Mouse (Mus musculus): ENCODE data around the gene Slc17a4.

GRCm38 (mm10) chr13:23849299-23849698 is 65.5 kb downstream of the Slc17a4 start:
- no peak for TF ChIP-seq CTCF (IDR thresholded peaks at IDR 0.05; ENCODE audit: insufficient read depth, low read length)
- no peak for TF ChIP-seq POLR2A (IDR thresholded peaks at IDR 0.05; ENCODE audit: borderline replicate concordance, extremely low read depth, low read depth, low read length)
